Mouse (Mus musculus) left cerebral cortex, postnatal 14 days (tissue): ENCODE results near the gene Pcgf6. TPM values are rescaled to one million over a fixed set of nuclear protein-coding genes. Genes with fewer than 3 reads are reported as not detected.

Experiments
- DNase-seq, 2 experiments: peaks; one replicate each; pipeline ENCODE4 v3.0.0; 2021 to 2022; ENCODE audit warnings: low spot score in 2 of 2, mixed read lengths in 1 of 2
- intact Hi-C: fragments of 180-260 bp; cut with DNase I; formaldehyde crosslinking; loops from one replicate; pipeline ENCODE4 v1.15.1; 2025
- long read RNA-seq, 2 experiments: library from polyadenylated mRNA; stranded (forward); transcript quantifications; one replicate each; pipeline ENCODE4 v2.0.0; 2021
- total RNA-seq, 2 experiments: library from RNA; stranded (reverse); gene quantifications; 2 replicates each; pipeline ENCODE4 v1.2.3; 2021

Pcgf6 gene
- 10 to 100 TPM; 15.6 TPM for total RNA-seq
- long read RNA-seq, experiment 1, partial matches to known transcripts, result 1 of 16 reads
- long read RNA-seq, experiment 1, other reads (novel, unspliced or antisense), result 11 of 16 reads
- long read RNA-seq, experiment 2, partial matches to known transcripts, result 1 of 12 reads
- long read RNA-seq, experiment 2, other reads (novel, unspliced or antisense), result 10 of 12 reads

- peak; percentile 57 to 84 for DNase-seq
- intact Hi-C loops, result loop anchor here (2.0 kb wide), 1 partner anchor 16 kb away; the partner anchor contains the start of gene Taf5
Observed at GRCm38 (mm10) chr19:47050271-47051032, at the start of gene Pcgf6. Gene Pcgf6 (minus strand): TSS chr19:47050906.

- peak; percentile 98 for DNase-seq
- intact Hi-C loops, result no loop called here
Observed at GRCm38 (mm10) chr19:47090550-47091156, 39.9 kb upstream of the Pcgf6 start, which contains the start of the genes Usmg5 and Pdcd11. Gene Usmg5 (minus strand): TSS chr19:47090647. Gene Pdcd11 (plus strand): TSS chr19:47090768.

- intact Hi-C loops, result no loop called here
- DNase-seq, result peak in 1 of 2 experiments; percentile 10
Observed at GRCm38 (mm10) chr19:47089718-47090525, 39.2 kb upstream of the Pcgf6 start.

GRCm38 (mm10) chr19:47088226-47088625 is 37.5 kb upstream of the Pcgf6 start:
- intact Hi-C loops, result no loop called here
- no peak for DNase-seq

GRCm38 (mm10) chr19:47067924-47068611 is 17.4 kb upstream of the Pcgf6 start:
- DNase-seq, result peak; percentile 79 to 86
- intact Hi-C loops, result loop anchor here (2.0 kb wide), 1 partner anchor 17 kb away; the partner anchor contains the start of gene Pcgf6

GRCm38 (mm10) chr19:47067096-47067882 is 16.6 kb upstream of the Pcgf6 start, which contains the start of gene Taf5:
Gene Taf5 (plus strand): TSS chr19:47067746.
- peak; percentile 96 to 97 for DNase-seq
- intact Hi-C loops, result loop anchor here (2.0 kb wide), 1 partner anchor 16 kb away; the partner anchor contains the start of gene Pcgf6

- intact Hi-C loops, result loop anchor here (2.0 kb wide), 1 partner anchor 15 kb away; the partner anchor contains the start of gene Pcgf6
- no peak for DNase-seq
Observed at GRCm38 (mm10) chr19:47065860-47066259, 15.2 kb upstream of the Pcgf6 start.

GRCm38 (mm10) chr19:47057684-47058083 is 7.0 kb upstream of the Pcgf6 start:
- intact Hi-C loops, result no loop called here
- DNase-seq, result no peak

- intact Hi-C loops, result no loop called here
- no peak for DNase-seq
Observed at GRCm38 (mm10) chr19:47053471-47053870, 2.8 kb upstream of the Pcgf6 start.

GRCm38 (mm10) chr19:47052927-47053326 is 2.2 kb upstream of the Pcgf6 start:
- intact Hi-C loops, result no loop called here
- DNase-seq, result no peak

GRCm38 (mm10) chr19:47049840-47050239 is 866 bp downstream of the Pcgf6 start:
- intact Hi-C loops, result loop anchor here (2.0 kb wide), 1 partner anchor 17 kb away; the partner anchor contains the start of gene Taf5
- no peak for DNase-seq

- DNase-seq, result no peak
- intact Hi-C loops, result no loop called here
Observed at GRCm38 (mm10) chr19:47049061-47049460, 1.6 kb downstream of the Pcgf6 start.

GRCm38 (mm10) chr19:47047236-47047833 is 3.4 kb downstream of the Pcgf6 start:
- intact Hi-C loops, result no loop called here

GRCm38 (mm10) chr19:47046343-47046742 is 4.4 kb downstream of the Pcgf6 start:
- intact Hi-C loops, result no loop called here
- no peak for DNase-seq

More at GRCm38 (mm10) chr19:47047236-47047833, 3.4 kb downstream of the Pcgf6 start:
- DNase-seq, result no peak

GRCm38 (mm10) chr19:47043608-47044007 is 7.1 kb downstream of the Pcgf6 start:
- no peak for DNase-seq
- intact Hi-C loops, result loop anchor here (5.0 kb wide), 1 partner anchor 166 kb away; no protein-coding TSS in a partner anchor

GRCm38 (mm10) chr19:47040720-47041473 is 9.8 kb downstream of the Pcgf6 start:
- intact Hi-C loops, result loop anchor here (5.0 kb wide), 1 partner anchor 164 kb away; no protein-coding TSS in a partner anchor
- DNase-seq, result no peak

GRCm38 (mm10) chr19:47036596-47036995 is 14.1 kb downstream of the Pcgf6 start:
- no peak for DNase-seq
- intact Hi-C loops, result no loop called here
